Mouse (Mus musculus) adrenal gland, postnatal 4 days (tissue): ENCODE results near the gene 1700019N19Rik. TPM values are rescaled to one million over a fixed set of nuclear protein-coding genes. Genes with fewer than 3 reads are reported as not detected.

ENCODE experiments used
- DNase-seq, 2 experiments: peaks; one replicate each; pipeline ENCODE4 v3.0.0; 2021 to 2022; ENCODE audit warnings: low spot score in 2 of 2, mixed read lengths in 2 of 2
- total RNA-seq, 2 experiments: library from RNA; stranded (reverse); gene quantifications; 2 replicates each; pipeline ENCODE4 v1.2.3; 2021

1700019N19Rik gene
- total RNA-seq, 2 experiments from 2014 or later = 0.42 TPM; not detected in 1

DNA sequence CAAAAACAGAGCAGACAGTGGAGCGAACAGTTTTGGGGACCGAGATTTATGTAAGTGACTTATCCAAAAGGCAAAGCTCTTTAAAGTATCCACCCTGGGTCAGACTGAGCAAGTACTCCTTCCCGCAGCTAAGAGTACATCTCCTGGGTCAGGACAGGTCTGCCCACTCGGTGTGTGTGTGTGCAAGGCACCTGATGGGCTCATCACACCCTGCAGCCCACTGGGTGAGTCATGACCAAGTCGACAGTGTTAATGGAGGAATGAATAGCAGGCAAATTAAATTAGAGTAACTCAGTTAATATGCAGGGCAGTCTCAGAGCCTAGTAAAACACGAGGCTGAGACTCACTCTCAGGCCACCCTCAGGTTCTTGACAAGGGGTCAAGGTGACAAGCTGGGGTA lies 14.6 kb upstream of the 1700019N19Rik start:
- no peak for DNase-seq

DNA sequence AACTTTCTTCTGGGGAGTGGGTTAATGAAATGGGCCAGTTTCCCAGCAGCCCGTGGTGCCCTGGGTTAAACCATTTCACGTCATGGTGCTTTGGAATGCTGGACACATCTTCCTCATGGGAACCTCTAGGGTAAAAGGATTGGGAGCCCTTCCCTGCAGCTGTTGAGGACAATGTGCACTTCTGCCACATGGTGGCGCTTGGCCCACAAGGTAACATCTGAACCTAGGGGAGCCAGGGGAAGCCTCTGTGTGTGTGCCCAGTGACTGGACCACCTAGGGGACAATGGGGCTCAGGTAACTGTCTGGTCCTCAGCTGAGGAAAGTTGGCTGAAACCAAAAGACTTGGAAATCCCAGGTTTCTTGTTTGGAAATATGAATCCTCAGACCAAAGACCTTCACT lies 12.1 kb upstream of the 1700019N19Rik start:
- peak; percentile 25 to 63 for DNase-seq

DNA sequence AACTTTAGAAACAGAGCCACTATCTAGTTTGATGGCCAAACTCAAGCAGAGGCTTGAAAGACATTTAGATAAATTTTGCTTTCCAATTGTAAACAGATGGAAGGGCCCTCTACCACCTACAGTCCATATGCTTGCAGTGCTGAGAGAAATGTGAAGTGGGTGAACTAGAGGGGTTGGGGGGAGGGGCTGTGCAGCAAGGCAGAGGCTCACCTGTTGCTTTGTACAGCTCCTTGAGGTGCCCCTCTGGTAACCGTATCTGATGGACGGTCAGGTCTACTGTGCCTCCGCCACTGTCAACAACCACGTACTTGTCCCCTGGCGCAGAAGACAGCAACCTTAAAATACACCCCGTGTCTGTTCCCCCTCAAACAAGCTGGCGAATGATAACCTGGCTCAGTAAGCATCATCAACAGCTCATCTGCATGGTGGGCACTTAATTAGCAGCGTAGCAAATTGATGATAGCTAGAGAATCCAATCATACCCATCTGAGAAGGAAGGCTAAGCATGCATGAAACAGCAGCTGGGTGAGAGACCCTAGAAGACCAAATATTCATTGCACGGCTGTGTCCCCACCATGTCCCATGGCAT lies 11.0 kb upstream of the 1700019N19Rik start:
- DNase-seq = no peak

DNA sequence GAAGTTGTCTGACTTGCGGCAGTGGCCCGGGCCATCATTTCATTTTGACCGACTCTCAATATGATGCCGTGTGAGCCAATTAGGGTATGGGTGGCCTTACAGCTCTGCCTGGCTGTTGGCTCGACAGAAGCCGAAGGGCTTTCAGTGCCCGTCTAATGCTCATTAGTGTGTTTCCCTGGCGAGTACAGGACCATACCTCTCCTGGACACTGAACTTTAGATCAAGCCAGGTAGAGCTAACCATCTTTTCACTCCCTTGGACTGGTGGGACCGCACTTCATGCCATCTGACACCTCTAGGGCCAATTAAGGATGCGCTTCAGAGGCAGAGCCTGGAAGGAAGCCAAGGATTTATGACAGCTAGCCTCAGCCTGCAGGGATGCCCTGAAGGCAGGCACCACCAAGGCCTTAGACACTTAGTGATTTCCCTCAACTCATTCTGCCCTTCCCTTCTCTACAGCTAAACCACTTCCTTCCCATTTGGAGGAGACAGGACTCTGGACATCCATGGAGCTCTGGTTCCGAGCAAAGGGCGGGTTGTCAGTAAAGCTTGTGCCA lies 931 bp upstream of the 1700019N19Rik start:
- DNase-seq = no peak

DNA sequence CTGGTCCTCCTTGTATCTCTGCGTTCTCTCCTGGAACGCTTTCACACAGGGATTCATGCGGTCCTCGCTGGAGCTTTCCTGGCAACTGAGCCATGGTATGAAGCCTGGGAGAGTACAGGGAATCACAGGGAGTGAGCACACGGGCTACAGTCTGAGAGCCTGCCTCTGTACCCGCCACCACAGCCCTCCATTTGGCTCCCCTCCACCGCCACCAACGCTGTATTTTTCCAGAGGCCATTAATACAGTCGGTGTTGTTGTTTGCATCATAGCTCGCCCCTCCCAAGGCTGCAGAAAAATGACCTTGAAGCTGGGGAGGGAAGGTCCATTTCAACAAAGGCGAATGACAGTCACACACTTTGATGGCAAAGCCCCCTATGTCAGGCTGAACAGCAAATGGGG lies 5.1 kb downstream of the 1700019N19Rik start:
- DNase-seq = no peak

DNA sequence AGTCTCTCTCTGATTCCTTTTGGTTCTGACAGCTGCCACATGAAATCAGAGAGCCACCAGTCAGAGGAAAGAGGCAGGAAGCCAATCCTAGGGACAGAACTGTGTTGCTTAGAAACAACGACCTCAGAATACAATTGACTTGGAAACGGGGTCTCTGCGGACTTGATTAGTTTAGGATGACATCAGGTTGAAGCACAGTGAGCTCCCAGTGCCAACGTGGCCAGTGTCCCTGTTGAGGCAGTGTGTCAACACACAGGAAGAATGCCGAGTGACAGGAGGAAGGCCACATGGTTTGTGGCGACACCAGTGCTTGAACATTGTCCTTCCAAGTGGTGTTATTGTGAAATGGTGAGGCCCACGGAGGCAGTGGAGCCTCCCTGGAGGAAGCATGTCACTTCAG lies 10.3 kb downstream of the 1700019N19Rik start:
- DNase-seq = no peak

DNA sequence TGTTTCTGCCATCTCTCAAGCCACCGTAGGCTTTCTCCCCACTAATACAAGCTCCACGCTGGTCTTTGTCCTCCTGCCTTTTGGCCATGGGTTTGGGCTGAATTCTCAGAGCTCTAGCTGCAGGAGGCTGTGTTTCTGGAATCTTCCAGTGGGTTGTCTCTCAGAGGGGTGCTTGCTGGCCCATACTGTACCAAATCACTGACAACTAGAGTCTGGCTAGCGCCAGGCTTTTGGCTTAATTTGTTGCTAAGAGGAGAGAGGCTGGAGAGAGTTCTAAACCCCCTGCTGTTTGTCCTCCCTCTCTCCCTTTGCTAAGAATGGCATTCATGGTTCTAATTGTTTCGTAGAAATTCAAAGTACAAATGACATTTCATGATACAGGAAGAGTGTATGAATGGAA lies 12.7 kb downstream of the 1700019N19Rik start:
- DNase-seq = no peak

DNA sequence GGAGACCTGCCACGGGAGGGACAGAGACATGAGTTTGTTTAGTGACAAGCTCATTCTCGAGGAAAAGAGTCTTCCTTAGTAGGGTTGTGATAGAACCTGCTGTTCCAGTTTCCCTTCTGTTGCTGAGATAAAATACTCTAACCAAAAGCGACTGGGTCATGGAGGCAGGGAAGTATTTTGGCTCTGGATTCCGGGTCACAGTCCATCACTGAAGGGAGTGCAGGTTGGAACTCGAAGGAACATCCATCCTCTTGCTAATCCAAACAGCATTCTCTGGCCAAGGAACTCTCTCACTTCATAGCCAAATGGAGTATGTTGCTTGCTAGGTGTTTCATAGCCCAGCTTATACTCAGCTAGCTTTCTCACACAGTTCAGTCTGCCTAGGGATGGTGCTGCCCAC lies 17.8 kb downstream of the 1700019N19Rik start:
- no peak for DNase-seq

DNA sequence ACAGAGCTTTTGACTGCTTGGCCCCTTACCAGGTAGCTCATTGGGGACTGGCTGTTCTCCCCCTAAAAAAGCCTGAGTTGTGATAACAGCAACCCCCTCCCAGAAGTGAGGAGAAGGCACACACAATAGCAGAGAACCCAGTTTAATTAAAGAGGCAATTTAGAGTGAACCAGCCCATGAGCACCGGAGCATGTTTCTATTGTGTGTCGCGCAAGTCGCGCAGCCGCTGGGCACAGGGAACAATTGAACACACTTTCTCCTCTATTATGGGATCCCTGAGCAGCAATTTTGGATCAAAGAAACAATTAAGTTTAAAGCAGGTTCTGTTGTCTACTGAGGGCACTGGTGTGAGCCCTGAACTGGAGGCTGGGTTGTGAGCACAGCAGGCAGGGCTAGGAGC lies 26.9 kb downstream of the 1700019N19Rik start:
- DNase-seq = no peak

DNA sequence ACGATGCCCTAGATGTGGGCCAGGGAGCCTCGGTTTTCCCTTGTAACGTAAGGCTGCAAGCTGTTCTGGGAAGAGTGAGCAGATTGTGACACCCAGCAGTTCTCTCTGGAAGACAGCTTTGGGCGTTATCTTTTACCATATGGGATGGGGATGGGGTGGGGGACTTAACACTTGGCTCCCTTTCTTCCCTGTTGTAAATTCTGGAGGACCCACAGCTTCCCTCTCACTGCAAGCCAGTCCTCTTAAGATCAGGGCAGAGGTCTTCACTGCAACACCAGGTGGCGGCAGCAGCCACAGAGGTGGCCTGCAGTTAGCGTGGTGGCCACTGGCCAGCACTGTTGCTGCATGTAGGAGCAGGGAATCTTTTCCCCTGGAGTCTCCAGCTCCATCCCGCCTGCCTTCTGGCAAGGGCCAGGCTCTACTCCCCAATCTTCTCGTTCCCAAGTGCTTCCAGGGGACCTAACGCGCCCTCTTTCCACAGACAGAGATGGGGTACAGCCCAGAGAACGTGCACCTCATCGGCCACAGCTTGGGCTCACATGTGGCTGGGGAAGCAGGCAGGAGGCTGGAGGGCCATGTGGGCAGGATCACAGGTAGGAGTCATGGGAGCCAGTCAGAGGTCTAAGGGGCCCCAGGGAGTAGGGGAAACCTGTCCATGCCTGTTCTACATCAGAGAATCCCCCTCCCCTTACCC lies 31.3 kb downstream of the 1700019N19Rik start:
- peak; percentile 28 to 30 for DNase-seq

DNA sequence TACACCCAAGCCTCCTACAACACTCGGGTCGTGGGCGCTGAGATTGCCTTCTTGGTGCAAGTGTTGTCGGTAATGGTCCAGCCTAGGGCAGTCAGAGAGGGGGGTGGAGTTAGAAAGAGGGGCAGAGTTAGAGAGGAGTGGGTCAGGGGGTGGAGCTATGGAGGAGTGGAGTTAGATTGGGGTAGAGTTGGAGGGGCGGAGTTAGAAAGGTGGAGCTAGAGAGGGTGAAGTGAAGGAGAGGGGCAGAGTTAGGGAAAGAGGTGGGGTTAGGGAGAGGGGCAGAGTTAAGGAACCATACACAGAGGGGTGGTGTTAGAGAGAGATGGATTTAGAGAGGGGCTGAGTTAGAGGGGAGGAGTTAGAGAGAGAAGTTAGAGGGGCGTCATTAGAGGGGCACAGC lies 31.9 kb downstream of the 1700019N19Rik start:
- DNase-seq = no peak

DNA sequence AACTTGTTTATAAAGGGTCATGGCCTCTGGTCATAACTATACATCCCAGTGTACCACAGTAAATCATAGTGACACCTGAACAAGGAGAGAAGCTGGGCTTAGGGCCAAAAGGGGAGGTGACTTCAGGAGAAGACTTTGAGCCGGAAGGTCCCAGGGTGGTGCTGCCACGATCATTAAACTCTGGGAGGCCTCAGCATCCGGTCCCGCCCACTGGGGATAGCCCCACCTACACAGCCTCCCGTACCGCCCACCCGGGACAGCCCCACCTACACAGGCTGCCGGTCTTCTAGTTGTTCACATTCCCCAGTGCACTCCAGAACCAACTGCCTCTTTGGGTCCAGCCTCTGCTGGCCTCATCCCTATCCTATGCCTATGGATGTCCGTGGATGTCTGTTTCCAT lies 34.8 kb downstream of the 1700019N19Rik start, which contains the start of gene Pnliprp2:
TSS of gene Pnliprp2 (plus strand) at position 297 of the 400 bp plus-strand sequence.
- no peak for DNase-seq

DNA sequence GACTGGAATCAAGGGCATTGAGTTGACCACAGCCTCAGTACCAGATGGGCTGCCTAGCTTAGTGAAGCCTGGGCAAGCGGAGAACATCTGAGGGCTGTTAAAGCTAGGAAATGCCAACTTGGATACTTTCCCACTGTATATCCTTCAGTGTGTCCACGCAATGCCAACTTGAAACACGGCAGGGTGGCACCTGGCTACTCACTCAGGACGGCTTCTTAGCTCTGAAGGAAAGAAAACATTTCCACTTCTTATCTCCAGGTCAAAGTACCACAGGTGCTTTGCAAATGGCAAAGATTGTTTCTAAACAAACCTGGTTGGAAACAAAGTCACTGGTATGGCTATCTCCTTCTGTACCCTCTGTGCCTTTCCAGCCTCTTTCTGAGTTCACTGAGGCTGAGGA lies 35.4 kb downstream of the 1700019N19Rik start:
- DNase-seq = no peak

DNA sequence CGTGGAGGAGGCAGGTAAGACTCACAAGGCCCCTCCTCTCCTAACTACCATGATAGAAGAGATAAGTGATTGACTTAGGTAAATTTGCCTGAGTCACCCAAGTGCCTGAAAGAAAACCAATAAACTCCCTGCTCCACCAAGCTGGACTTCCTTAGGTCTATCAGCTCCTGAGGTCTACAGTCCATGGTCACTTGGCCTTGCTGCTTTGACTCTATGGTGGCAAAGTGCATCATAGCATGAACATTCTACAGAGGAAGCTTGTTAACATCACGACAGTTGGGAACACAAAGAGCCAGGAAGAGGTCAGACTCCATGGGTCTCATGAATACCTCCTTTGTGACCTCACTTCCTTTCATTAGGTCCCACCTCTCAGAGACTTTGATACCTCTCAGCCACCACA lies 42.8 kb downstream of the 1700019N19Rik start:
- no peak for DNase-seq

DNA sequence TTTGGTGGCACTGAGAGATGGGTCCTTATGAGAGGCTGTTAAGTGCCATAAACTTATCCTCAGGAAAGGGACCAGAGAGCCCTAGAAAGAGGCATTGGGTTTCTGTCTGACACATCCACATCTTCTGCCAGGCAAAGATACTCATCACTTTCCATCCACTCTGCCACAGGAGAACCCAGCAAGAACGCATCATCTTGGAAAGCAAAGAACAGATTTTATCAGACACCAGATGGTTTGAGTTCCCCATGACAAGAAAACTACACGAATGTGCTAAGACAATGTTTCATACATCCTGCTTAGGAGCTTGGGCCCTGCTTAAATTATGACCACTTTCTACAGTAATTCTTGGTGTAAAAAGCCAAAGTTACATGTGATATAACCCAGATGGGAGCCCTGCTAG lies 43.4 kb downstream of the 1700019N19Rik start:
- no peak for DNase-seq

DNA sequence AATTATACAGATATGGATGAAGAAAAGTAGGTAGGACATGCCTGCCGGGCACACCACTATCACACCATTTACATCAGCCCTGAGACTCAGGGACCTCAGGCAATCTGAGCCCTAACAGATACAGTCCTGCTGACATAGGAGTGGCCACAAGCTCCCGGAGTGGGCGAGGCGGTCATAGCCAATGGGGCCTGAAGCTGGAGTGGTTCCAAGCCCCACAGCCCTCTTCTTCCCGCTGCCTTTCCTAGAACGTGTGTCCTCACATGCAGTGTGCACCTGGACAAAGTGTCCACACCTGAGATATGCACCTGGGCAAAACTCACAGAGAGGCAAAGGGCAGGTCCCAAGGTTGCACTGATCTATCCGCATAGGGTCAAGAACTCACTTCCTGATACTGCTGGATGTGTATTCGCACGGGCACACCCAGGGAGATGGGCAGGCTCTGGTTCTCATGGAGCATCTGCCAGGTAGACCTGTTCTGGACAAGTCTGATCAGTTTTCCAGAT lies 46.7 kb downstream of the 1700019N19Rik start:
- no peak for DNase-seq

DNA sequence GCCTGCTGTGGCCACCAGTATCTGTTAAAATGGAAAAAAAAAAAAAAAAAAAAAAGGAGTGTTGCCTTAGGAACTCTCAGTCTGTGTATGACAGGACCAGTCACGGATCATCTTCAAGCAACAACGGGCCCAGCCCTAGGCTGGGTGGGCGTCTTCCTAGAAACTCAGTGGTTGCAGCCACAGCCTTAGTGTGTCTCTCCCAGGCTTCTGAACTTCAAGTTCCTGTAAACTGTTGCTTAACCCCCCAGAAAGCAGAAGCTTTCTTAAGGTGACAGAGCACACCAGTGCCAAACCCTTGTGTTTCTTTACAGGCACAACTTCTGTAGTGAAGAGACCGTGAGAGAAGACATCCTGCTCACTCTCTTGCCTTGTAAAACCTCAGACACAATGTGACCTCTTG lies 50.5 kb downstream of the 1700019N19Rik start:
- no peak for DNase-seq

DNA sequence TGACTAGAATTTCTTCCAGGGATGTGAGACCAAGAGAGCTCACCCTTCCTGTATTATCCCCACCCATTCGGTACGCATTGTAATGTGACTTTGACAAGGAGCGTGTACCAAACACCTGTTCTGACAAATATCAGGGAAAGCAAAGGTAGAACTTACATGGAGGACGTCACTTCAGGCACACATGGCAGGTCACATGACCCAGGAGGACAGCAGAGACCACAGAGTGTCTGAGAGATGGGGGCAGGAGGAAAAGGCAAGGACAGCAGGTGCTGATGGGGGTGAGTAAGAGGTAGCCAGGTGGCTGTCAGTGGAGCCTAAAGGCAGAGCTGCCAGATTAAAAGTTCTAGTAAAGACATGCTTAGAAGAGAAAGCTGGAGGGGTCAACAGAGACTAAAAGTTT lies 51.5 kb downstream of the 1700019N19Rik start:
- no peak for DNase-seq

DNA sequence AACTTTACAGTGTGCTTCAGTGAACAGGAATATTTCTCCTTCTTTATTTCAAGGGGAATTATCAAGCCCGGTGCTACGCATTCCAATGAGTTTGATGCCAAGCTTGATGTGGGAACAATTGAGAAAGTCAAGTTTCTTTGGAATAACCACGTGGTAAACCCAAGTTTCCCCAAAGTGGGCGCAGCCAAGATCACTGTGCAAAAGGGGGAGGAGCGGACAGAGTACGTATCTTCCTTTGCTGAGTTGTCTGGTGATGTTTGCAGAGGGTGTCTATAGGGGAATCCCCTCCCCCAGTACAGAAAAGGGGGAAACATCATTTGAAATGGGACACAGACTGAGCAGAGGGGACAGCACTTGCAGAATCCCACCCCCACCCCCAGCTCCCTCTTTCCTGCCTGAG lies 53.2 kb downstream of the 1700019N19Rik start:
- DNase-seq = no peak

DNA sequence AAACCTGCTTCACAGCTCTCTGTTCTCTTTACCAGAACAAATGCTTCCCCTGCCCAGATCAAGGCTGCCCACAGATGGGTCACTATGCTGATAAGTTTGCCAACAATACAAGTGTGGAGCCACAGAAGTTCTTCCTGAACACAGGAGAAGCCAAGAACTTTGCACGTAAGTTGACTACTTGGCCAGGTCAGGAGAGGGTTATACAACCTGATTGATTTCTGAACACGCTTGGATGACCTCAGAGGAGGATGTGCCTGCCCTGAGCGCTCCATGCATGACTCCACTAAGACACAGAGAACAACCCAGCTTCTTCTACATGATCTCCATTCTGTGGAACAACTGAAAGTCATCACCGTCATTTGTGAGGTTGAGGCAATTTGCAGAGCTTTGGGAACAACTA lies 56.1 kb downstream of the 1700019N19Rik start:
- no peak for DNase-seq
